Mouse (Mus musculus) intestine, embryonic 14.5 days (tissue): ENCODE results near the gene Vps53. TPM values are rescaled to one million over a fixed set of nuclear protein-coding genes. Genes with fewer than 3 reads are reported as not detected.

Source experiments
- ATAC-seq: fragments of 200-750 bp; cut with Nextera tagmentation; replicated peaks from 2 replicates; pipeline ENCODE4 v1.8.0; 2017; ENCODE audit warnings: low read depth, moderate number of reproducible peaks, moderate TSS enrichment, moderate library complexity; ENCODE audit not compliant: low FRiP score, low TSS enrichment
- DNase-seq: peaks from one replicate; pipeline ENCODE4 v3.0.0-alpha.2; 2018; ENCODE audit warnings: low spot score
- H3K27ac ChIP-seq: fragments of 300-500 bp; sonication (generic); 2 replicates; pipeline ENCODE4 v1.5.1; 2014; ENCODE audit warnings: low read depth, mild to moderate bottlenecking, control low read depth
- H3K27me3 ChIP-seq: fragments of 300-500 bp; sonication (generic); replicated peaks from 2 replicates; pipeline ENCODE4 v1.6.1; 2014; ENCODE audit warnings: low read length, control low read depth; ENCODE audit not compliant: control insufficient read depth, insufficient read depth
- H3K36me3 ChIP-seq: fragments of 300-500 bp; sonication (generic); 2 replicates; pipeline ENCODE4 v1.6.1; 2014; ENCODE audit warnings: low read length, control low read depth; ENCODE audit not compliant: control insufficient read depth, insufficient read depth
- H3K4me1 ChIP-seq: fragments of 300-500 bp; sonication (generic); replicated peaks from 2 replicates; pipeline ENCODE4 v1.6.1; 2014; ENCODE audit warnings: low read length, control low read depth, mixed read lengths; ENCODE audit not compliant: control insufficient read depth, insufficient read depth
- H3K4me2 ChIP-seq: fragments of 300-500 bp; sonication (generic); 2 replicates; pipeline ENCODE4 v1.6.1; 2014; ENCODE audit warnings: low read length
- H3K4me3 ChIP-seq: fragments of 300-500 bp; sonication (generic); 2 replicates; pipeline ENCODE4 v1.5.1; 2014; ENCODE audit warnings: low read depth, low read length, control low read depth, mixed read lengths
- H3K9ac ChIP-seq: fragments of 300-500 bp; sonication (generic); 2 replicates; pipeline ENCODE4 v1.6.1; 2014; ENCODE audit warnings: mild to moderate bottlenecking, low read length
- H3K9me3 ChIP-seq: fragments of 300-500 bp; sonication (generic); 2 replicates; pipeline ENCODE4 v1.6.1; 2016; ENCODE audit warnings: low read length, control low read depth; ENCODE audit not compliant: control insufficient read depth
- WGBS: fragments of 180-500 bp; shearing (Covaris S2); extraction: QIAGEN DNeasy Blood & Tissue Kit; methylation state at CpG from one replicate; pipeline ENCODE4 v1.1.7; 2014; 5-methylcytosine and 5-hydroxymethylcytosine counted together
- polyA plus RNA-seq: library from polyadenylated mRNA; unstranded; fragments of >200 nt; fragmentation: Nextera tagmentation; extraction: Ambion mirVana; gene quantifications from 2 replicates; pipeline ENCODE4 v1.2.1, GENCODE M21; 2014

The Vps53 gene
- polyA plus RNA-seq, 1 experiment from 2014 or later = 42.5 TPM

- no peak for ATAC-seq
Measured at GRCm38 (mm10) chr11:76180146-76180540, 696 bp upstream of the Vps53 start.

GRCm38 (mm10) chr11:76178726-76179494 lies 537 bp downstream of the Vps53 start:
- no peaks in the 10 kb centered on the region for H3K9me3 ChIP-seq
- peak overlapping the region; percentile 72 for H3K4me3 ChIP-seq
- 2% methylated on average over 28 of the region's 28 CpGs for WGBS
- H3K4me2 ChIP-seq = peak overlapping the region; percentile 94
- peak overlapping the region; percentile 65 for H3K9ac ChIP-seq
- ATAC-seq (peak; percentile 50), DNase-seq (peak; percentile 69)
- H3K27me3 ChIP-seq = no peaks in the 10 kb centered on the region
- H3K27ac ChIP-seq = no peak overlapping the region
- H3K4me1 ChIP-seq = peaks cover 10% of the 10 kb centered on the region
- peaks cover 10% of the 10 kb centered on the region for H3K36me3 ChIP-seq

More at GRCm38 (mm10) chr11:76180146-76180540, 696 bp upstream of the Vps53 start:
- H3K27me3 ChIP-seq = no peaks in the 10 kb centered on the region
- 18% methylated on average over 7 of the region's 7 CpGs for WGBS
- H3K9me3 ChIP-seq = no peaks in the 10 kb centered on the region
- peaks cover 10% of the 10 kb centered on the region for H3K4me1 ChIP-seq
- H3K9ac ChIP-seq = peak overlapping the region; percentile 65
- DNase-seq = no peak
- no peak overlapping the region for H3K27ac ChIP-seq
- H3K36me3 ChIP-seq = 0 out of 2 replicates have a peak, but pooled peaks cover 8% of the 10 kb centered on the region
- H3K4me3 ChIP-seq = peak overlapping the region; percentile 72
- peak overlapping the region; percentile 94 for H3K4me2 ChIP-seq

- no peak overlapping the region for H3K9ac ChIP-seq
Measured at GRCm38 (mm10) chr11:76170207-76170606, 9.2 kb downstream of the Vps53 start.

GRCm38 (mm10) chr11:76168976-76169375 lies 10.5 kb downstream of the Vps53 start:
- DNase-seq (no peak), ATAC-seq (no peak)
- H3K4me1 ChIP-seq = no peaks in the 10 kb centered on the region
- no peak overlapping the region for H3K9ac ChIP-seq
- no peak overlapping the region for H3K4me2 ChIP-seq
- no peak overlapping the region for H3K27ac ChIP-seq
- H3K27me3 ChIP-seq = no peaks in the 10 kb centered on the region
- peaks cover 29% of the 10 kb centered on the region for H3K36me3 ChIP-seq
- no peaks in the 10 kb centered on the region for H3K9me3 ChIP-seq
- H3K4me3 ChIP-seq = no peak overlapping the region
- 75% methylated on average over 3 of the region's 3 CpGs for WGBS

More at GRCm38 (mm10) chr11:76170207-76170606, 9.2 kb downstream of the Vps53 start:
- Histone ChIP-seq H3K9me3 (no peaks in the 10 kb centered on the region), H3K4me1 (no peaks in the 10 kb centered on the region), H3K4me2 (no peak overlapping the region), H3K36me3 (peaks cover 22% of the 10 kb centered on the region), H3K27ac (no peak overlapping the region), H3K27me3 (no peaks in the 10 kb centered on the region), H3K4me3 (no peak overlapping the region)
- WGBS = 61% methylated on average over 5 of the region's 5 CpGs
- ATAC-seq (no peak), DNase-seq (no peak)

DNA sequence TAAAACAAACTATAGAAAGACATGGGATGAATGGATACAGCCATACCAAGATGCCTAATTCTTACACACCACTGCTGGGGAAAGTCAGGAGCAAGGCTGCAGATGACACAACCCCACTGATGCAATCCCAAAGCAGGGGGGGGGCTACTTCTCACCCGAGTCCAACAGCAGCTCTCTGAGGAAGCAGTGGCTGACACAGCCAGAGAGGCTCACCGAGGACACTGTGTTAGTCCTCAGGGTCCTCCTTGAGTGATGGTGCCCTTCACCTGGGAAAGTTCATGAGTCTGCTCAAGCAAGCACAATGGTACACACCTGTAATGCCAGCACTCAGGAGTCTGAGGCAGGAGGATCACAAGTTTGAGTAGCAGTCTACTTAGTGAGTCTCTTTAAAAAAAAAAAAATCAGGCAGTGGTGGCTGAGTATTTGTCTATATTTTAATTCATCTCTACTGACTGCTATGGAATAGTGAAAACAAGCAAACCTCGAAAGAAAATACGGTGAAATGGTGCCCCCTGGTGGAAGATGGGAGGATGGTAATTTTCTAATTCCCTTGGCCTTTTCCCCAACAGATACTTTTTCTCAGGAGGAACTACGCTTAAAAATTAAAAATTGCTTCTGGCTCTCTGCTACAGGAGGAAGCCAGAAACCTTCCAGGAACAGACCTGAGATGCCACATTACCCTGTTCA lies 12.2 kb downstream of the Vps53 start:
- DNase-seq = peak; percentile 91
- H3K4me3 ChIP-seq = no peak overlapping the region
- ATAC-seq = no peak
- WGBS = 23% methylated on average over 5 of the region's 5 CpGs
- no peaks in the 10 kb centered on the region for H3K4me1 ChIP-seq
- peaks cover 20% of the 10 kb centered on the region for H3K36me3 ChIP-seq
- no peak overlapping the region for H3K9ac ChIP-seq
- no peaks in the 10 kb centered on the region for H3K9me3 ChIP-seq
- H3K27me3 ChIP-seq = no peaks in the 10 kb centered on the region
- no peak overlapping the region for H3K4me2 ChIP-seq
- H3K27ac ChIP-seq = no peak overlapping the region

DNA sequence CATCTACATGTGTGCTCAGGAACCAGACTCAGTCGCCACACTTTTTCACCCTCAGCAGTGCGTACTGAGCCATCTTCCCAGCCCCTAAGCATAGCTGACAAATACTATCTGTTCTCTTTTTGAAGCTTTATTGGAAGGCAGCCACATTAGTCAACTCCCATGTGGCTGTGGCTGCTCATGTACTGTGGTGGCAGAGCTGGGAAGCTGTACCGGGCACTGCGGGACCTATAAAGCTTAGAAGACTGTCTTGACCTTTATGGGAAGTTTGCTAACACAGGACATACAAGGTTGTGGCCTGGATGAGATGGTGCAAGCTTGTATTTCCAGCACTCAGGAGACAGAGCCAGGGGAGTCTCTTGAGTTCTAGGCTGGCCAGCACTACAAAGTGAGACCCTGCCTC lies 12.8 kb downstream of the Vps53 start:
- ATAC-seq (no peak), DNase-seq (no peak)
- H3K27ac ChIP-seq = no peak overlapping the region
- 91% methylated on average over 4 of the region's 4 CpGs for WGBS
- no peaks in the 10 kb centered on the region for H3K9me3 ChIP-seq
- H3K9ac ChIP-seq = no peak overlapping the region
- H3K4me2 ChIP-seq = no peak overlapping the region
- H3K27me3 ChIP-seq = no peaks in the 10 kb centered on the region
- H3K4me1 ChIP-seq = no peaks in the 10 kb centered on the region
- no peak overlapping the region for H3K4me3 ChIP-seq
- peaks cover 14% of the 10 kb centered on the region for H3K36me3 ChIP-seq

DNA sequence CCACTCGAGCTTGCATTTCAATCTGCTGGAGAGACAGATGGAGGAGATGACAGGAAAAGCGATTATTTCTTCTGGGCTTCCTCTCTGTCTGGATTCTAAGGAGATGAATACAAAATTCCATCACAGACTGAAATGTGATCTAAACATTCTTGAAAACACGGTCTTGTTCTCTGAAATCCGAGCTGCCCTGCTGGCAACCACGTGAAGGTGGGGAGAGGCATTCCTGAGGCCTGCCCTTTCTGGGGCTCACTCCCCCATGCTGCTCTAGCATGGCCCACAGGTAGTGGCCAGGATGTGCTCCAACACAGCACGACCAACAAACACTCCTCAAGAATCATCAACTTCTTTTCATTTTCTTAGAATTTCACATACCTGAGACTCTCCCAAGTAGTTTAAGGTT lies 19.2 kb downstream of the Vps53 start:
- Histone ChIP-seq H3K27ac (0 out of 2 replicates have a peak overlapping the region, but pooled peaks have one; percentile 5), H3K9me3 (no peaks in the 10 kb centered on the region), H3K4me3 (no peak overlapping the region), H3K4me2 (no peak overlapping the region), H3K27me3 (no peaks in the 10 kb centered on the region), H3K4me1 (no peaks in the 10 kb centered on the region), H3K36me3 (peaks cover 38% of the 10 kb centered on the region), H3K9ac (no peak overlapping the region)
- 28% methylated on average over 6 of the region's 6 CpGs for WGBS
- DNase-seq = no peak
- no peak for ATAC-seq

DNA sequence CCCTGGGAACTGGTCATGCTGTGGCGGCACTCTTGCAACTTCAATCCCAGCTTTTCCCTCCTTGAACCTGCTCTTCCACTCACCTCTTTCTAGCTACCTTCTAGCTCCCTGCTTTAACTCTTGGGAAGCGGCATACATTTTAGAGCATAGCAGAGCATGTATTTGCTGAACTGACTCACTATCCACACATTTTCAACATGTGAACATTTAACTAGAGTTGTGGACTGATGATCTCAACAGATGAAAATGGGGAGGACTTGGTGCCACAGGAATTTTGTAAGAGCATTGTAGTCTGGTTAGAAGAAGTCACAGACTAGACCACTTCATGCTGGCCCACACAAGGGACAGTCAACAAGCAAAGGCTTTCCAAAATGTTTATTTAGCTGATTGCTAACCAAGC lies 21.1 kb downstream of the Vps53 start:
- H3K9ac ChIP-seq = no peak overlapping the region
- ATAC-seq (no peak), DNase-seq (no peak)
- WGBS = 93% methylated on average over 2 of the region's 2 CpGs
- H3K36me3 ChIP-seq = peaks cover 38% of the 10 kb centered on the region
- no peak overlapping the region for H3K27ac ChIP-seq
- H3K27me3 ChIP-seq = no peaks in the 10 kb centered on the region
- no peaks in the 10 kb centered on the region for H3K9me3 ChIP-seq
- H3K4me3 ChIP-seq = no peak overlapping the region
- no peak overlapping the region for H3K4me2 ChIP-seq
- H3K4me1 ChIP-seq = no peaks in the 10 kb centered on the region
